Mouse (Mus musculus) midbrain, embryonic 14.5 days (tissue): ENCODE measurements at regions not wholly inside any gene's neighbourhood (a gene's known extent, or its start where the extent isn't known, plus 50 kb on each side); places are given as distances from the start of the nearest gene placed in this dataset.
"Not testable (repeated sequence)": the region's sequence is repeated elsewhere in the genome, so short reads cannot be mapped to it uniquely, and the experiment has no call there.

Source experiments
- ATAC-seq: fragments of 200-750 bp; cut with Nextera tagmentation; 2 replicates; pipeline ENCODE4 v1.8.0; 2017; ENCODE audit warnings: moderate number of reproducible peaks, moderate library complexity; ENCODE audit not compliant: low FRiP score, low TSS enrichment
- DNase-seq: peaks from one replicate; pipeline ENCODE4 v3.0.0-alpha.2; 2015
- H3K27ac ChIP-seq: fragments of 300-500 bp; sonication (generic); replicated peaks from 2 replicates; pipeline ENCODE4 v1.5.1; 2014; ENCODE audit warnings: mild to moderate bottlenecking, low read depth, low read length, moderate library complexity
- H3K27me3 ChIP-seq: fragments of 300-500 bp; sonication (generic); 2 replicates; pipeline ENCODE4 v1.6.1; 2014; ENCODE audit warnings: low read length, control low read depth, mixed read lengths; ENCODE audit not compliant: control insufficient read depth, insufficient read depth
- H3K36me3 ChIP-seq: fragments of 300-500 bp; sonication (generic); 2 replicates; pipeline ENCODE4 v1.6.1; 2014; ENCODE audit warnings: low read length, control low read depth; ENCODE audit not compliant: control insufficient read depth, insufficient read depth
- H3K4me1 ChIP-seq: fragments of 300-500 bp; sonication (generic); 2 replicates; pipeline ENCODE4 v1.6.1; 2014; ENCODE audit warnings: mild to moderate bottlenecking, antibody characterized with exemption, low read length, control low read depth; ENCODE audit not compliant: control insufficient read depth, insufficient read depth
- H3K4me2 ChIP-seq: fragments of 300-500 bp; sonication (generic); 2 replicates; pipeline ENCODE4 v1.6.1; 2014; ENCODE audit warnings: mild to moderate bottlenecking, low read length, moderate library complexity
- H3K4me3 ChIP-seq: fragments of 300-500 bp; sonication (generic); replicated peaks from 2 replicates; pipeline ENCODE4 v1.5.1; 2014; ENCODE audit warnings: low read depth, low read length
- H3K9ac ChIP-seq: fragments of 300-500 bp; sonication (generic); replicated peaks from 2 replicates; pipeline ENCODE4 v1.6.1; 2014; ENCODE audit warnings: mild to moderate bottlenecking, low read length, moderate library complexity
- H3K9me3 ChIP-seq: fragments of 300-500 bp; sonication (generic); 2 replicates; pipeline ENCODE4 v1.6.1; 2016; ENCODE audit warnings: low read length, control low read depth, mixed read lengths; ENCODE audit not compliant: control insufficient read depth
- WGBS: fragments of 180-500 bp; shearing (Covaris S2); extraction: QIAGEN DNeasy Blood & Tissue Kit; methylation state at CpG from one replicate; pipeline ENCODE4 v1.1.7; 2014; 5-methylcytosine and 5-hydroxymethylcytosine counted together

- Histone ChIP-seq H3K4me1 (no peaks in the 10 kb centered on the region), H3K9ac (no peak overlapping the region), H3K36me3 (no peaks in the 10 kb centered on the region), H3K27ac (no peak overlapping the region), H3K27me3 (no peaks in the 10 kb centered on the region), H3K9me3 (no peaks in the 10 kb centered on the region), H3K4me3 (no peak overlapping the region), H3K4me2 (no peak overlapping the region)
- 94% methylated on average over 1 of the region's 1 CpGs for WGBS
- DNase-seq (no peak), ATAC-seq (no peak)
Measured at GRCm38 (mm10) chr19:17983416-17983815, 146.0 kb upstream of the Pcsk5 start.

GRCm38 (mm10) chr19:17965566-17965965, 128.1 kb upstream of the Pcsk5 start:
- H3K9ac ChIP-seq: no peak overlapping the region
- DNase-seq: no peak
- ATAC-seq: no peak
- no peaks in the 10 kb centered on the region for H3K36me3 ChIP-seq
- WGBS: 78% methylated on average over 1 of the region's 1 CpGs
- H3K9me3 ChIP-seq: no peaks in the 10 kb centered on the region
- H3K4me3 ChIP-seq: no peak overlapping the region
- no peak overlapping the region for H3K27ac ChIP-seq
- H3K4me2 ChIP-seq: no peak overlapping the region
- H3K4me1 ChIP-seq: no peaks in the 10 kb centered on the region
- no peaks in the 10 kb centered on the region for H3K27me3 ChIP-seq

GRCm38 (mm10) chr19:17958440-17958839, 121.0 kb upstream of the Pcsk5 start:
- Histone ChIP-seq H3K9me3 (no peaks in the 10 kb centered on the region), H3K27me3 (no peaks in the 10 kb centered on the region), H3K9ac (no peak overlapping the region), H3K4me1 (no peaks in the 10 kb centered on the region), H3K4me2 (no peak overlapping the region), H3K36me3 (no peaks in the 10 kb centered on the region), H3K27ac (no peak overlapping the region), H3K4me3 (no peak overlapping the region)
- DNase-seq: no peak
- ATAC-seq: no peak

- H3K9ac ChIP-seq: no peak overlapping the region
- H3K4me1 ChIP-seq: no peaks in the 10 kb centered on the region
- no peak overlapping the region for H3K27ac ChIP-seq
- ATAC-seq (no peak), DNase-seq (no peak)
- H3K4me2 ChIP-seq: no peak overlapping the region
- H3K9me3 ChIP-seq: no peaks in the 10 kb centered on the region
- no peaks in the 10 kb centered on the region for H3K27me3 ChIP-seq
- H3K36me3 ChIP-seq: no peaks in the 10 kb centered on the region
- no peak overlapping the region for H3K4me3 ChIP-seq
- 70% methylated on average over 4 of the region's 4 CpGs for WGBS
Measured at GRCm38 (mm10) chr19:17932665-17933064, 95.2 kb upstream of the Pcsk5 start.

DNA sequence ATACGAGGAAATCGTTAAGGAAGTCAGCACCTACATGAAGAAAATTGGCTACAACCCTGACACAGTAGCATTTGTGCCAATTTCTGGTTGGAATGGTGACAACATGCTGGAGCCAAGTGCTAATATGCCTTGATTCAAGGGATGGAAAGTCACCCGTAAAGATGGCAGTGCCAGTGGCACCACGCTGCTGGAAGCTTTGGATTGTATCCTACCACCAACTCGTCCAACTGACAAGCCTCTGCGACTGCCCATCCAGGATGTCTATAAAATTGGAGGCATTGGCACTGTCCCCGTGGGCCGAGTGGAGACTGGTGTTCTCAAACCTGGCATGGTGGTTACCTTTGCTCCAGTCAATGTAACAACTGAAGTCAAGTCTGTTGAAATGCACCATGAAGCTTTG, 89.7 kb upstream of the Pcsk5 start:
- not testable (repeated sequence) for ATAC-seq, DNase-seq

GRCm38 (mm10) chr19:17907579-17907978, 70.1 kb upstream of the Pcsk5 start:
- WGBS: 76% methylated on average over 1 of the region's 1 CpGs
- Histone ChIP-seq H3K27ac (no peak overlapping the region), H3K27me3 (no peaks in the 10 kb centered on the region), H3K36me3 (no peaks in the 10 kb centered on the region), H3K4me3 (no peak overlapping the region), H3K9ac (no peak overlapping the region), H3K4me2 (no peak overlapping the region), H3K4me1 (no peaks in the 10 kb centered on the region), H3K9me3 (no peaks in the 10 kb centered on the region)
- DNase-seq: no peak
- no peak for ATAC-seq

More for the DNA sequence above, 89.7 kb upstream of the Pcsk5 start:
- H3K4me3 ChIP-seq, H3K27ac ChIP-seq, H3K9ac ChIP-seq, H3K9me3 ChIP-seq, H3K4me1 ChIP-seq, H3K36me3 ChIP-seq, H3K27me3 ChIP-seq, H3K4me2 ChIP-seq: not testable (repeated sequence)
- WGBS: 97% methylated on average over 8 of the region's 8 CpGs

DNA sequence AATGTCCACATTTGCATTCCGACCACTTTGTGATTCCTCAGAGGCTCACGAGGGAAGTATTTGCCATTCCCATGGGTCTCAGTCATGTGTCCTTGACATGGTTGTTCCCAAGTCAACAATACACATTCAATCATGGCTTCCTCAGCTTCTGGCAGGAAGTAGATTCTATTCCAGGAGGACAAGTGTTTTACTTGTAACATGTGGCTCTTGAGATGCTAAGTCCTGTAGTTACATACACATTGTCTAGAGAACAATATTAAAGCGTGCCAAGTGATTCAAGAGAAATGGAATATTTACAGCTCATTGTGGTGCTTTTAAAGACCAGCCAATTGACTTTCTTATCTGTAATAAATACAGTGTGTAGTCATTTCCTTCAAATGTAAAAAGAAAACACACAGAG, 66.7 kb upstream of the Pcsk5 start:
- no peaks in the 10 kb centered on the region for H3K4me1 ChIP-seq
- 83% methylated on average over 3 of the region's 3 CpGs for WGBS
- ATAC-seq (no peak), DNase-seq (no peak)
- H3K9ac ChIP-seq: no peak overlapping the region
- H3K27me3 ChIP-seq: no peaks in the 10 kb centered on the region
- no peak overlapping the region for H3K27ac ChIP-seq
- H3K9me3 ChIP-seq: no peaks in the 10 kb centered on the region
- no peak overlapping the region for H3K4me2 ChIP-seq
- no peak overlapping the region for H3K4me3 ChIP-seq
- H3K36me3 ChIP-seq: no peaks in the 10 kb centered on the region

DNA sequence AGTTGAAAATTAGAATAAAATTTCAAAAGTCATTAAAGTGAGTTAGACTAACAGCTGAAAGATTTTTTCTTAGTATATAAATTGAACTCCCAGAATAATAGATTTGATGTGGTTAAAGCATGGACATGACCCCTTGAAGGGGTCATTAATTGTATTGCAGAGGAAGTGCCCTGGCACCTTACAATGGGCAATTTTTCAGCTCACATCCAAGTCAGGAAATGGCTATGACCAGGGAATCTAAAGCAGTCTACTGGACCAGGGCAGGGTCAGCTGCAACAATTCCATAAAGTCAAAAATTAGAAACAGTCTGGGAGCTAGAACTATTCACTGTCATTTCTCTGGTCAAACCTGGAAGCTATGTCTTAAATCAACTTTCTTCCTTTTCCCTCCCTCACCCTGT, 55.2 kb upstream of the Pcsk5 start:
- Histone ChIP-seq H3K4me1 (no peaks in the 10 kb centered on the region), H3K27me3 (no peaks in the 10 kb centered on the region), H3K4me3 (no peak overlapping the region), H3K9me3 (no peaks in the 10 kb centered on the region), H3K9ac (no peak overlapping the region), H3K4me2 (no peak overlapping the region), H3K27ac (no peak overlapping the region), H3K36me3 (no peaks in the 10 kb centered on the region)
- ATAC-seq: no peak
- DNase-seq: no peak
